Mouse (Mus musculus): ENCODE measurements around the gene Rnf157. TPM values are rescaled to one million over a fixed set of nuclear protein-coding genes. Genes with fewer than 3 reads are reported as not detected.

The Rnf157 gene
- polyA plus RNA-seq (2012; rRNA removed): 0.58 and 0.62 TPM in 2 replicates

DNA sequence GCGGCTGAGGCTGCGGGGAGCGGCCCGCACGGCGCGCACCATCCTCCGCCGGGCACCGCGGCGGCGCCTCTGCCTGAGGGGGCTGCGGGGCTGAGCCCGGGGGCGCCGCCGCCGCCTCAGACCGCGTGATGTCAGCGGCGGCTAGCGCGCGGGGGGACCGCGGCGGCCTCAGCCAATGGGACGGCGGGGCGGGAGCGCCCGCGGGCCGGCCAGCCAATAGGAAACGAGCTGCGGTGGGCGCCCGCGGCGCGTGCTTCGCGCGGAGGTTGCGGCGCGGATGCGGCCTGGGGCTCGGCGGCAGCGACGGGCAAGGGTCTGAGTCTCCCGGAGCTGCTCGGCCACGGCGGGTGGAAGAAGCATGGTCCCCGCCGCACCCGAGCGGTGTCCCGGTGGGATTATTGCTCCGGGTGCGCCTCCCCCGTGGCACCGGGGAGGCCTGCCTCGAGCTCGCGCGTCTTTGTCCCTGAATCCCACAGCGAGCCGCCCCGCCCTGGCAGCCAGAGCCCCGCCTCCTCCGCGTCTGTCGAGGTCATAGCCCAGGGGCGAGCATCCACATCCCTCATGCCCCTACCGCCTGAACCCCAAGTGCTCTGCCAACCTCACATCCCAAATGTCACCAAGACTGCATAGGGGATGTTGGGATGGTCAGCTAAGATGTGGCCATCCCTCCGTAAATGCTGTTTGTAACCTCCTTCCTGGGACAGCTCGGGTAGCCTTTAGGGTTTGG is at the start of gene Rnf157:
Rnf157 (minus strand) TSS at position 129 of the 727 bp plus-strand sequence.

DNA sequence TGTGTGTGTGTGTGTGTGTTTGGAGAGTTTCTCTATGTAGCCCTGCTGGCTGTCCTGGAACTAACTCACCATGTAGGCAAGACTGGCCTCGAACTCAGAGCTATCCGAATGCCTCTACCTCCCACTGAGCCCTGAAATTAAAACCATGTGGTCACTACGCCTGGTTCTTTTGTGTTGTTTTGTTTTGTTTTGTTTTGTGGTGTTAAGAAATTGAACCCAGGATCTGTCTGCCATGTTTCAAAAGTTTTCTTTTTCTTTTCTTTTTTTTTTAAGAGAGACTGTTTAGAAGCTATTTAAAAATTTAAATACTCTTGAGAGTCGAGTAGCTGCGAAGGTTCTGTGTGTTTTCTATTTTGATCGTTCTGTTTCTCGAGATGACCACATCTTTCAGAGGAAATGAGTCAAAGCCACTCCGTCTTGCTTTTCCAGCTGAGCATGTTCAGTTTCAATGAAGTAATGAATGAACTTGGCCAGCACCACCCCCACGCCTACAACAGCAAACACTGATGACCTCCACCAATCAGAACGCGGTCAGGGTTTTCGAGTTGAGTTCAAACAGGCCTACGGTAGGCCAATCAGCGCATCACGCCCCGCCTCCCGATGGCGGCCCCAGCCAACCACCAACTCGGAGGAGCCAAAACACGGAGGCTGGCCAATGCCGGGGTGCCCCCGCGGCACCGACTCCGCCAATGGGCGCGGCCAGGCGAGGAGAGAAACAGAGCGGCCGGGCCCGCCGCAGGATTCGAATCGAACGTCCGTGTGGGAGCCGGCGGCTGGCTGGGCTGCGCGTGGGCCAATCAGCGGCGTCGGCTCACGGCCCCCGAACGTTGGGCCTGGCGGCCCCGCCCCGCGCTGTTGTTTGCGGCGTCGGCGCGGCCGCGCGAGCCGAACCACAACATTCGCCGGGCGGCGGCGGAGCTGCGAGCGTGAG is 20.8 kb upstream of the Rnf157 start, which contains the start of gene Ubald2:
Ubald2 (plus strand) TSS at position 739 of the 931 bp plus-strand sequence.

DNA sequence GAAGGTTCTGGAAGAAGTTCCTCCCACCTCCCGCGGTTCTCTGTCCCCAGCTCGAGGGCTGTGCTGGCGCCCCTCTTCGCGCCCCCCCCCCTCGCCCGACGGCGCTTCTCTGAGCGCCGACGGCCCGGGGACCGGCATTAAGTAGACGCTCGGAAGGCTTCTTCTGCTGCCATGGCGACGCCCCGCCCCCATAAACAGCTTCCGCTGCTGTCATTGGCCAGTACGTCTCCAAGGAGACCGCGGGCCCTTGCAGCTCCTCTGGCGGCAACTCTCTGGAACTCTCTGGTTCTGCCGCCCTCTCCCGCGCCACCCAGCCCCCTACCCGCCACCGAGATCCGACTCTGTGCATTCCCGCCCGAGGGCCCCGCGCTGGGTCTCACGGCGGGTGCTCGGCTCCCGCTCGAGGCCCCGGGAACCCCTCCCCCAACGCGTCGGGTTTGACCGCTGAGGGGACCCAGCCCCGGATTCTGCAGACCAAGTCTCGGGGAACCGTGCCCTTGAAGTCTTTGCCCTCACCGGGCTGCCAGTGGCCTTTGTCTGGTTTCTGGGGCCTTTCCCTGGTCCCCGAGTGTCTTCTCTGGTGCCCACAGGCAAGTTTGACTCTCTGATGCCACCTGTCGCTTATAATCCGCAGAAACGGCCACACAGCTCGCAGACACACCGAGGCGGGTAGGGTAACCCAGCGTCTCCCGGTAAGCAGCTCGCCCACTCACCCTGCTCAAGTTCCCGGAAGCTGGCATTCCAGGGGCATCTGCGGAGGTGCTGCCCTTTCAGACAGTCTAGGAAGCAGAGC is 77.4 kb downstream of the Rnf157 start, which contains the start of gene Foxj1:
Foxj1 (minus strand) TSS at position 156 of the 793 bp plus-strand sequence.

DNA sequence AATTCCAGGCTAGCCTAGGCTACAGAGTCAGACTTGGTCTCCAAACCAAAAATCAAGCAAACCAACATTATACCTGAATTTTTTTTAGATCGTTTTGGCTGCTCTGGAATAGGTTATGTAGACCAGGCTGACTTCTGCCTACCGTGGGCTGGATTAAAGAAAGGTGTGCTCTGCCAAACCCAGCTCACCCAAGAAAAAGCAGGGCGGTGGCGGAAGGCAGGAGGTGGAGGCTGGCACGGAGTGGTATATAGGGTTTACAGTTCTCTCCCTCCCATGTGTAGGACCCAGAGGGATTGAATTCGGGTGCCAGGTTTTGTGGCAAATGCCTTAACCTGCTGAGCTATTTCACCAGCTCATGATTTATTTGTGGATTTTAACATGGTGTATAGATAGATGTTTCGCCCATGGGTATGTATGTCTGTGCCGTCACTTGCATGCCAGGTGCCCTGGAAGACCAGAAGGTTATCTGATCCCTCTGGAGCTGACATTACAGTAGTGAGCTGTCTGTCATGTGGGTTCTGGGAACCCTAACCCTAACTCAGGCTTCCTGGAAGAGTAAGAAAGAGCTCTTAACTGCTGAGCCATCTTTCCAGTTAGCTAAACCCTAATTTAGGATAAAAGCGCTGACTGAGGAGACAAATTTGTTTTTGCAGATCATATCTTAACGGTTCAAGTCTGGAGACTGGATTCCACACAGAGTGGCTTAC is 105.7 kb downstream of the Rnf157 start, which contains the start of gene Exoc7:
Exoc7 (minus strand) TSS at position 215 of the 707 bp plus-strand sequence.

Other genes starting within 250 kb of the Rnf157 start
- 8.4 and 9.4 TPM in 2 replicates for gene Fbf1, start 244.9 kb downstream of the Rnf157 start, polyA plus RNA-seq (2012; rRNA removed)
- gene Ten1, start 214.2 kb downstream of the Rnf157 start, polyA plus RNA-seq (2012; rRNA removed): 17.4 and 21.2 TPM in 2 replicates
- 13.8 and 15.6 TPM in 2 replicates for gene Acox1, start 214.0 kb downstream of the Rnf157 start, polyA plus RNA-seq (2012; rRNA removed)
- 0.07 and 0.28 TPM in 2 replicates for gene Evpl, start 175.0 kb downstream of the Rnf157 start, polyA plus RNA-seq (2012; rRNA removed)
- gene Srp68, start 138.8 kb downstream of the Rnf157 start, polyA plus RNA-seq (2012; rRNA removed): 35.5 and 39.0 TPM in 2 replicates
- 0.01 TPM in 1 of 2 replicates, not detected in the other for gene Galr2, start 132.1 kb downstream of the Rnf157 start, polyA plus RNA-seq (2012; rRNA removed)
- gene Exoc7, start 105.8 kb downstream of the Rnf157 start, polyA plus RNA-seq (2012; rRNA removed): 8.0 and 8.8 TPM in 2 replicates
- gene Foxj1, start 77.6 kb downstream of the Rnf157 start, polyA plus RNA-seq (2012; rRNA removed): 0.94 and 1.0 TPM in 2 replicates
- 57.3 and 67.7 TPM in 2 replicates for gene Ubald2, start 21.1 kb upstream of the Rnf157 start, polyA plus RNA-seq (2012; rRNA removed)
- not detected in 2 replicates for gene Qrich2, start 53.2 kb upstream of the Rnf157 start, polyA plus RNA-seq (2012; rRNA removed)
- gene Prpsap1, start 81.2 kb upstream of the Rnf157 start, polyA plus RNA-seq (2012; rRNA removed): 17.9 and 25.5 TPM in 2 replicates
- 21.8 and 21.9 TPM in 2 replicates for gene Sphk1, start 117.9 kb upstream of the Rnf157 start, polyA plus RNA-seq (2012; rRNA removed)
- gene Ube2o, start 168.4 kb upstream of the Rnf157 start, polyA plus RNA-seq (2012; rRNA removed): 28.0 and 33.6 TPM in 2 replicates
- gene Aanat, start 173.4 kb upstream of the Rnf157 start, polyA plus RNA-seq (2012; rRNA removed): not detected in 2 replicates
- 7.1 and 8.3 TPM in 2 replicates for gene Rhbdf2, start 214.0 kb upstream of the Rnf157 start, polyA plus RNA-seq (2012; rRNA removed)
- 0.07 and 0.17 TPM in 2 replicates for gene Prcd, start 240.5 kb upstream of the Rnf157 start, polyA plus RNA-seq (2012; rRNA removed)
- 0.38 and 0.50 TPM in 2 replicates for gene Cygb, start 241.3 kb upstream of the Rnf157 start, polyA plus RNA-seq (2012; rRNA removed)